Mouse (Mus musculus): ENCODE measurements around the gene Zbtb20. TPM values are rescaled to one million over a fixed set of nuclear protein-coding genes. Genes with fewer than 3 reads are reported as not detected.

Zbtb20 gene
- polyA plus RNA-seq, 1 experiment from 2014 or later = 15.4 TPM

GRCm38 (mm10) chr16:43571376-43572081, 695.8 kb downstream of the Zbtb20 start:
- H3K4me1 ChIP-seq (ENCODE audit: control insufficient read depth, insufficient read depth, low read length) = peaks cover 3% of the 10 kb centered on the region; the same call in 1 of the 2 replicates
- ATAC-seq (replicated peaks; ENCODE audit: insufficient number of reproducible peaks, low FRiP score, low TSS enrichment, low read depth) (no peak), DNase-seq (ENCODE audit: low spot score) (no peak)
- no peak overlapping the region for H3K4me2 ChIP-seq (ENCODE audit: low read depth, low read length)
- 91% methylated on average over 16 of the region's 16 CpGs for WGBS
- H3K27me3 ChIP-seq (ENCODE audit: control insufficient read depth, insufficient read depth, low read length) = no peaks in the 10 kb centered on the region
- H3K36me3 ChIP-seq (replicated peaks; ENCODE audit: control insufficient read depth, insufficient read depth, low read depth, low read length) = no peaks in the 10 kb centered on the region
- no peak overlapping the region for H3K27ac ChIP-seq (replicated peaks; ENCODE audit: low read depth, low read length)
- H3K4me3 ChIP-seq (ENCODE audit: low read depth, low read length) = no peak overlapping the region
- H3K9ac ChIP-seq (replicated peaks; ENCODE audit: low read length) = no peak overlapping the region
- H3K9me3 ChIP-seq (replicated peaks; ENCODE audit: control insufficient read depth, low read length) = no peaks in the 10 kb centered on the region

- Histone ChIP-seq H3K27me3 (ENCODE audit: control insufficient read depth, insufficient read depth, low read length) (no peaks in the 10 kb centered on the region), H3K4me1 (ENCODE audit: control insufficient read depth, insufficient read depth, low read length) (peaks cover 3% of the 10 kb centered on the region; the same call in 1 of the 2 replicates), H3K9ac (replicated peaks; ENCODE audit: low read length) (no peak overlapping the region), H3K9me3 (replicated peaks; ENCODE audit: control insufficient read depth, low read length) (no peaks in the 10 kb centered on the region), H3K4me3 (ENCODE audit: low read depth, low read length) (no peak overlapping the region), H3K36me3 (replicated peaks; ENCODE audit: control insufficient read depth, insufficient read depth, low read depth, low read length) (no peaks in the 10 kb centered on the region), H3K27ac (replicated peaks; ENCODE audit: low read depth, low read length) (no peak overlapping the region), H3K4me2 (ENCODE audit: low read depth, low read length) (no peak overlapping the region)
- WGBS = 81% methylated on average over 5 of the region's 5 CpGs
- ATAC-seq (replicated peaks; ENCODE audit: insufficient number of reproducible peaks, low FRiP score, low TSS enrichment, low read depth) (no peak), DNase-seq (ENCODE audit: low spot score) (no peak)
Observed at GRCm38 (mm10) chr16:43572171-43572570, 696.5 kb downstream of the Zbtb20 start.

GRCm38 (mm10) chr16:43572766-43573165, 697.1 kb downstream of the Zbtb20 start:
- Histone ChIP-seq H3K4me3 (ENCODE audit: low read depth, low read length) (no peak overlapping the region), H3K27ac (replicated peaks; ENCODE audit: low read depth, low read length) (no peak overlapping the region), H3K4me1 (ENCODE audit: control insufficient read depth, insufficient read depth, low read length) (peaks cover 3% of the 10 kb centered on the region; the same call in 1 of the 2 replicates), H3K9ac (replicated peaks; ENCODE audit: low read length) (no peak overlapping the region), H3K27me3 (ENCODE audit: control insufficient read depth, insufficient read depth, low read length) (no peaks in the 10 kb centered on the region), H3K9me3 (replicated peaks; ENCODE audit: control insufficient read depth, low read length) (no peaks in the 10 kb centered on the region), H3K36me3 (replicated peaks; ENCODE audit: control insufficient read depth, insufficient read depth, low read depth, low read length) (no peaks in the 10 kb centered on the region), H3K4me2 (ENCODE audit: low read depth, low read length) (no peak overlapping the region)
- ATAC-seq (replicated peaks; ENCODE audit: insufficient number of reproducible peaks, low FRiP score, low TSS enrichment, low read depth) (no peak), DNase-seq (ENCODE audit: low spot score) (no peak)
- WGBS = 55% methylated on average over 10 of the region's 10 CpGs

- Histone ChIP-seq H3K4me2 (ENCODE audit: low read depth, low read length) (no peak overlapping the region), H3K36me3 (replicated peaks; ENCODE audit: control insufficient read depth, insufficient read depth, low read depth, low read length) (no peaks in the 10 kb centered on the region), H3K4me3 (ENCODE audit: low read depth, low read length) (no peak overlapping the region), H3K4me1 (ENCODE audit: control insufficient read depth, insufficient read depth, low read length) (peaks cover 3% of the 10 kb centered on the region; the same call in 1 of the 2 replicates), H3K27ac (replicated peaks; ENCODE audit: low read depth, low read length) (no peak overlapping the region), H3K27me3 (ENCODE audit: control insufficient read depth, insufficient read depth, low read length) (no peaks in the 10 kb centered on the region), H3K9ac (replicated peaks; ENCODE audit: low read length) (no peak overlapping the region), H3K9me3 (replicated peaks; ENCODE audit: control insufficient read depth, low read length) (no peaks in the 10 kb centered on the region)
- 54% methylated on average over 14 of the region's 14 CpGs for WGBS
- peak; percentile 21 for DNase-seq (ENCODE audit: low spot score)
- no peak for ATAC-seq (replicated peaks; ENCODE audit: insufficient number of reproducible peaks, low FRiP score, low TSS enrichment, low read depth)
Observed at GRCm38 (mm10) chr16:43573181-43573833, 697.6 kb downstream of the Zbtb20 start.

GRCm38 (mm10) chr16:43574006-43574764, 698.5 kb downstream of the Zbtb20 start:
- no peaks in the 10 kb centered on the region for H3K9me3 ChIP-seq (replicated peaks; ENCODE audit: control insufficient read depth, low read length)
- H3K4me3 ChIP-seq (ENCODE audit: low read depth, low read length) = no peak overlapping the region
- ATAC-seq (replicated peaks; ENCODE audit: insufficient number of reproducible peaks, low FRiP score, low TSS enrichment, low read depth) (peak; percentile 61; the same call in 1 of the 2 replicates), DNase-seq (ENCODE audit: low spot score) (peak; percentile 90)
- no peaks in the 10 kb centered on the region for H3K36me3 ChIP-seq (replicated peaks; ENCODE audit: control insufficient read depth, insufficient read depth, low read depth, low read length)
- WGBS = 43% methylated on average over 7 of the region's 7 CpGs
- H3K9ac ChIP-seq (replicated peaks; ENCODE audit: low read length) = no peak overlapping the region
- H3K4me1 ChIP-seq (ENCODE audit: control insufficient read depth, insufficient read depth, low read length) = peaks cover 3% of the 10 kb centered on the region; the same call in 1 of the 2 replicates
- H3K27me3 ChIP-seq (ENCODE audit: control insufficient read depth, insufficient read depth, low read length) = no peaks in the 10 kb centered on the region
- no peak overlapping the region for H3K4me2 ChIP-seq (ENCODE audit: low read depth, low read length)
- no peak overlapping the region for H3K27ac ChIP-seq (replicated peaks; ENCODE audit: low read depth, low read length)

GRCm38 (mm10) chr16:43575066-43575465, 699.4 kb downstream of the Zbtb20 start:
- no peak overlapping the region for H3K27ac ChIP-seq (replicated peaks; ENCODE audit: low read depth, low read length)
- H3K9me3 ChIP-seq (replicated peaks; ENCODE audit: control insufficient read depth, low read length) = no peaks in the 10 kb centered on the region
- peaks cover 3% of the 10 kb centered on the region; the same call in 1 of the 2 replicates for H3K4me1 ChIP-seq (ENCODE audit: control insufficient read depth, insufficient read depth, low read length)
- no peak overlapping the region for H3K9ac ChIP-seq (replicated peaks; ENCODE audit: low read length)
- no peaks in the 10 kb centered on the region for H3K36me3 ChIP-seq (replicated peaks; ENCODE audit: control insufficient read depth, insufficient read depth, low read depth, low read length)
- WGBS = 44% methylated on average over 4 of the region's 4 CpGs
- H3K27me3 ChIP-seq (ENCODE audit: control insufficient read depth, insufficient read depth, low read length) = no peaks in the 10 kb centered on the region
- H3K4me3 ChIP-seq (ENCODE audit: low read depth, low read length) = no peak overlapping the region
- H3K4me2 ChIP-seq (ENCODE audit: low read depth, low read length) = no peak overlapping the region
- DNase-seq (ENCODE audit: low spot score) = no peak
- no peak for ATAC-seq (replicated peaks; ENCODE audit: insufficient number of reproducible peaks, low FRiP score, low TSS enrichment, low read depth)

- Histone ChIP-seq H3K4me2 (ENCODE audit: low read depth, low read length) (no peak overlapping the region), H3K9ac (replicated peaks; ENCODE audit: low read length) (0 out of 2 replicates have a peak overlapping the region, but pooled peaks have one; percentile 14), H3K27ac (replicated peaks; ENCODE audit: low read depth, low read length) (no peak overlapping the region), H3K36me3 (replicated peaks; ENCODE audit: control insufficient read depth, insufficient read depth, low read depth, low read length) (no peaks in the 10 kb centered on the region), H3K9me3 (replicated peaks; ENCODE audit: control insufficient read depth, low read length) (no peaks in the 10 kb centered on the region), H3K4me1 (ENCODE audit: control insufficient read depth, insufficient read depth, low read length) (peaks cover 3% of the 10 kb centered on the region; the same call in 1 of the 2 replicates), H3K4me3 (ENCODE audit: low read depth, low read length) (no peak overlapping the region), H3K27me3 (ENCODE audit: control insufficient read depth, insufficient read depth, low read length) (no peaks in the 10 kb centered on the region)
- ATAC-seq (replicated peaks; ENCODE audit: insufficient number of reproducible peaks, low FRiP score, low TSS enrichment, low read depth) (no peak), DNase-seq (ENCODE audit: low spot score) (no peak)
- WGBS = 40% methylated on average over 9 of the region's 9 CpGs
Observed at GRCm38 (mm10) chr16:43575507-43575906, 699.8 kb downstream of the Zbtb20 start.

Measured in embryonic facial prominence, embryonic 11.5 days (tissue).